Mouse (Mus musculus) CH12.LX (cell line): ENCODE data around the gene Jmy. TPM values are rescaled to one million over a fixed set of nuclear protein-coding genes. Genes with fewer than 3 reads are reported as not detected.
A peak's percentile ranks its signal among the peaks of the same experiment; 100 is the strongest.

Experiments
- DNase-seq: peaks from one replicate; pipeline ENCODE4 v3.0.0-alpha.2; 2013; ENCODE audit errors: extremely low read depth
- H3K27ac ChIP-seq: 2 replicates; pipeline ENCODE4 v1.5.1; 2012; ENCODE audit warnings: low read depth, mild to moderate bottlenecking, control low read depth, moderate library complexity; ENCODE audit not compliant: insufficient read depth
- H3K27me3 ChIP-seq: replicated peaks from 2 replicates; pipeline ENCODE3; 2012; ENCODE audit warnings: inconsistent platforms
- H3K36me3 ChIP-seq, 2 experiments: replicated peaks in 1 of 2; 2 replicates each; pipeline versions ENCODE3 to v1.6.1; 2012; ENCODE audit warnings: inconsistent platforms in 1 of 2, low read length in 1 of 2, mild to moderate bottlenecking in 1 of 2, mixed read lengths in 1 of 2, moderate library complexity in 1 of 2; ENCODE audit not compliant: control insufficient read depth in 1 of 2, insufficient read depth in 1 of 2
- H3K4me1 ChIP-seq, 2 experiments: 2 replicates each; pipeline ENCODE4 v1.6.1; 2012; ENCODE audit warnings: inconsistent platforms in 1 of 2, moderate library complexity in 1 of 2; ENCODE audit not compliant: insufficient read depth in 2 of 2, control insufficient read depth in 1 of 2
- H3K4me2 ChIP-seq: 2 replicates; pipeline ENCODE4 v1.6.1; 2012; ENCODE audit warnings: low read depth, mild to moderate bottlenecking, control low read depth; ENCODE audit not compliant: poor library complexity, insufficient read depth, severe bottlenecking
- H3K4me3 ChIP-seq, 3 experiments: fragments of 150-350 bp in 1 of 3; sonication (generic) in 1 of 3; replicated peaks in 1 of 3; 2 replicates each; pipeline versions ENCODE3 to v1.5.1; 2011 to 2012; ENCODE audit warnings: low read depth in 2 of 3, low read length in 2 of 3, mild to moderate bottlenecking in 2 of 3, moderate library complexity in 2 of 3, control low read depth in 1 of 3, improper control_type of control experiment in 1 of 3, inconsistent platforms in 1 of 3, mixed read lengths in 1 of 3; ENCODE audit not compliant: poor library complexity in 1 of 3
- H3K79me2 ChIP-seq: replicated peaks from 2 replicates; pipeline ENCODE4 v1.6.1; 2012; ENCODE audit warnings: mild to moderate bottlenecking, moderate library complexity; ENCODE audit not compliant: control insufficient read depth, poor library complexity, insufficient read depth, severe bottlenecking; ENCODE audit errors: extremely low read depth
- H3K9ac ChIP-seq: 2 replicates; pipeline ENCODE4 v1.6.1; 2012; ENCODE audit warnings: low read depth, mild to moderate bottlenecking, control low read depth, moderate library complexity; ENCODE audit not compliant: insufficient read depth
- H3K9me3 ChIP-seq: replicated peaks from 2 replicates; pipeline ENCODE3; 2012; ENCODE audit warnings: low read length, inconsistent platforms, mixed read lengths
- CTCF ChIP-seq, 2 experiments: IDR thresholded peaks in 1 of 2; conservative IDR thresholded peaks in 1 of 2; 2 replicates each; pipeline ENCODE4 v1.5.1; 2011 to 2012; ENCODE audit warnings: low read depth in 2 of 2, low read length in 2 of 2, improper control_type of control experiment in 1 of 2, inconsistent platforms in 1 of 2, mild to moderate bottlenecking in 1 of 2, moderate library complexity in 1 of 2
- E2F4 ChIP-seq: IDR thresholded peaks from 2 replicates; pipeline ENCODE4 v1.6.1; 2011; ENCODE audit warnings: low read depth, low read length, improper control_type of control experiment; ENCODE audit not compliant: insufficient replicate concordance
- EP300 ChIP-seq: IDR thresholded peaks from 2 replicates; pipeline ENCODE4 v1.6.1; 2011; ENCODE audit warnings: low read length, improper control_type of control experiment
- GABPA ChIP-seq: IDR thresholded peaks from 2 replicates; pipeline ENCODE4 v1.6.1; 2012; ENCODE audit warnings: low read depth, low read length, improper control_type of control experiment, inconsistent platforms; ENCODE audit not compliant: insufficient replicate concordance
- HCFC1 ChIP-seq: IDR thresholded peaks from 2 replicates; pipeline ENCODE4 v1.6.1; 2012; ENCODE audit warnings: low read depth, mild to moderate bottlenecking, inconsistent platforms, low read length, improper control_type of control experiment
- MAZ ChIP-seq: IDR thresholded peaks from 2 replicates; pipeline ENCODE4 v1.6.1; 2012; ENCODE audit warnings: low read depth, mild to moderate bottlenecking, inconsistent platforms, low read length, improper control_type of control experiment, moderate library complexity
- NRF1 ChIP-seq: IDR thresholded peaks from 2 replicates; pipeline ENCODE4 v1.6.1; 2014; ENCODE audit warnings: low read depth, mild to moderate bottlenecking, inconsistent platforms, low read length, improper control_type of control experiment, moderate library complexity
- POLR2AphosphoS2 ChIP-seq: IDR thresholded peaks from 2 replicates; pipeline ENCODE4 v1.6.1; 2011; ENCODE audit warnings: low read depth, low read length, improper control_type of control experiment
- RCOR1 ChIP-seq: conservative IDR thresholded peaks from 2 replicates; pipeline ENCODE4 v1.6.1; 2012; ENCODE audit warnings: low read depth, mild to moderate bottlenecking, inconsistent platforms, low read length, improper control_type of control experiment
- SIN3A ChIP-seq: IDR thresholded peaks from 2 replicates; pipeline ENCODE4 v1.6.1; 2012; ENCODE audit warnings: low read length, improper control_type of control experiment, inconsistent platforms
- UBTF ChIP-seq: IDR thresholded peaks from 2 replicates; pipeline ENCODE4 v1.6.1; 2012; ENCODE audit warnings: low read depth, mild to moderate bottlenecking, inconsistent platforms, low read length, improper control_type of control experiment, moderate library complexity
- USF2 ChIP-seq: conservative IDR thresholded peaks from 2 replicates; pipeline ENCODE4 v1.6.1; 2011; ENCODE audit warnings: low read depth, low read length, improper control_type of control experiment
- ZKSCAN1 ChIP-seq: IDR thresholded peaks from 2 replicates; pipeline ENCODE4 v1.6.1; 2012; ENCODE audit warnings: low read depth, inconsistent platforms, low read length, improper control_type of control experiment, borderline replicate concordance
- ZNF384 ChIP-seq: IDR thresholded peaks from 2 replicates; pipeline ENCODE4 v1.6.1; 2012; ENCODE audit warnings: low read depth, low read length, improper control_type of control experiment, inconsistent platforms
- dilution Hi-C: fragments of 300-500 bp; cut with MboI; formaldehyde crosslinking; loops from 2 replicates; pipeline ENCODE4 v1.14.3; 2020; ENCODE audit warnings: low sequenced_read_pairs; ENCODE audit not compliant: extremely low pct_unique_long_range_greater_than_20kb, extremely low pct_ligation_motif_present
- in situ Hi-C: fragments of 300-500 bp; cut with MboI; formaldehyde crosslinking; loops from 3 replicates; pipeline ENCODE4 v1.14.3; 2019; ENCODE audit warnings: low sequenced_read_pairs, low pct_ligation_motif_present, low pct_unique_long_range_greater_than_20kb, mixed read lengths
- polyA plus RNA-seq: library from polyadenylated mRNA; unstranded; fragments of >175 nt; gene quantifications from 2 replicates; pipeline ENCODE4 v1.2.1, GENCODE M21; 2012; ENCODE audit warnings: low read depth; ENCODE audit not compliant: insufficient read length
- total RNA-seq, 2 experiments: library from RNA; depleted of rRNA; stranded (reverse); fragments of 300-350 nt in 1 of 2; fragments of >200 nt in 1 of 2; gene quantifications; 2 replicates each; pipeline ENCODE4 v1.2.3; 2012 to 2014

Gene Jmy
- total and polyA plus RNA-seq, 3 experiments = 2.4 to 3.3 (median 3.3) TPM

GRCm38 (mm10) chr13:93389242-93389625 is 110.4 kb downstream of the Jmy start:
- peaks cover 0 to 12% of the 10 kb centered on the region in 2 experiments for H3K36me3 ChIP-seq
- no peak overlapping the region for H3K4me3 ChIP-seq
- dilution Hi-C loops = no loop called here
- in situ Hi-C loops = no loop called here
- H3K4me2 ChIP-seq = no peak overlapping the region
- H3K4me1 ChIP-seq = peaks cover 2 to 16% of the 10 kb centered on the region in 2 experiments; a peak in 2 of 4 replicates
- no peak overlapping the region for H3K27ac ChIP-seq
- no peak for TF ChIP-seq POLR2AphosphoS2
- no peak for TF ChIP-seq RCOR1
- TF ChIP-seq ZNF384 = no peak
- TF ChIP-seq E2F4 = no peak
- TF ChIP-seq GABPA = no peak
- TF ChIP-seq USF2 = no peak
- H3K79me2 ChIP-seq = no peaks in the 10 kb centered on the region
- DNase-seq = no peak
- no peaks in the 10 kb centered on the region for H3K9me3 ChIP-seq
- no peaks in the 10 kb centered on the region for H3K27me3 ChIP-seq
- H3K9ac ChIP-seq = no peak overlapping the region

- peak; percentile 9 for DNase-seq
- Histone ChIP-seq H3K27me3 (no peaks in the 10 kb centered on the region), H3K9ac (no peak overlapping the region), H3K36me3 (peaks cover 0 to 8% of the 10 kb centered on the region in 2 experiments), H3K27ac (no peak overlapping the region), H3K79me2 (no peaks in the 10 kb centered on the region), H3K9me3 (no peaks in the 10 kb centered on the region), H3K4me2 (no peak overlapping the region), H3K4me1 (peaks cover 2 to 16% of the 10 kb centered on the region in 2 experiments; a peak in 2 of 4 replicates), H3K4me3 (no peak overlapping the region)
- dilution Hi-C loops = no loop called here
- in situ Hi-C loops = no loop called here
- TF ChIP-seq MAZ (no peak), EP300 (no peak), HCFC1 (no peak), USF2 (no peak)
Measured at GRCm38 (mm10) chr13:93388594-93389241, 110.9 kb downstream of the Jmy start.

GRCm38 (mm10) chr13:93387440-93387839 is 112.2 kb downstream of the Jmy start:
- Histone ChIP-seq H3K9me3 (no peaks in the 10 kb centered on the region), H3K79me2 (no peaks in the 10 kb centered on the region), H3K9ac (no peak overlapping the region), H3K4me3 (no peak overlapping the region), H3K4me2 (no peak overlapping the region), H3K36me3 (peaks cover 0 to 5% of the 10 kb centered on the region in 2 experiments), H3K27ac (no peak overlapping the region), H3K27me3 (no peaks in the 10 kb centered on the region), H3K4me1 (peaks cover 2 to 16% of the 10 kb centered on the region in 2 experiments; a peak in 2 of 4 replicates)
- TF ChIP-seq NRF1 (no peak), SIN3A (no peak), CTCF (conservative IDR thresholded peaks at IDR 0.05 in 1 of 2, IDR thresholded peaks at IDR 0.05 in 1 of 2; ENCODE audit: low read depth in 2 of 2, low read length in 2 of 2) (no peak), UBTF (no peak), POLR2AphosphoS2 (no peak), ZKSCAN1 (no peak)
- in situ Hi-C loops (no loop called here), dilution Hi-C loops (no loop called here)
- peak; percentile 24 for DNase-seq
